Mouse (Mus musculus) embryonic facial prominence, embryonic 13.5 days (tissue): ENCODE results near the gene Acoxl. TPM values are rescaled to one million over a fixed set of nuclear protein-coding genes. Genes with fewer than 3 reads are reported as not detected.

Experiments
- ATAC-seq: fragments of 200-750 bp; cut with Nextera tagmentation; 2 replicates; pipeline ENCODE4 v1.8.0; 2017; ENCODE audit warnings: low read depth; ENCODE audit not compliant: insufficient number of reproducible peaks, insufficient read depth, low FRiP score, low TSS enrichment
- H3K27ac ChIP-seq: fragments of 300-500 bp; sonication (generic); 2 replicates; pipeline ENCODE4 v1.5.1; 2015; ENCODE audit warnings: moderate library complexity, mild to moderate bottlenecking, inconsistent platforms
- H3K27me3 ChIP-seq: fragments of 300-500 bp; sonication (generic); 2 replicates; pipeline ENCODE4 v1.6.1; 2015; ENCODE audit warnings: mild to moderate bottlenecking, inconsistent platforms
- H3K36me3 ChIP-seq: fragments of 300-500 bp; sonication (generic); 2 replicates; pipeline ENCODE4 v1.6.1; 2015; ENCODE audit warnings: mild to moderate bottlenecking, inconsistent platforms
- H3K4me1 ChIP-seq: fragments of 300-500 bp; sonication (generic); 2 replicates; pipeline ENCODE4 v1.6.1; 2015; ENCODE audit warnings: inconsistent platforms
- H3K4me2 ChIP-seq: fragments of 300-500 bp; sonication (generic); 2 replicates; pipeline ENCODE4 v1.6.1; 2015; ENCODE audit warnings: moderate library complexity, mild to moderate bottlenecking, inconsistent platforms
- H3K4me3 ChIP-seq: fragments of 300-500 bp; sonication (generic); 2 replicates; pipeline ENCODE4 v1.5.1; 2015; ENCODE audit warnings: mild to moderate bottlenecking, inconsistent platforms
- H3K9ac ChIP-seq: fragments of 300-500 bp; sonication (generic); 2 replicates; pipeline ENCODE4 v1.6.1; 2015; ENCODE audit warnings: mild to moderate bottlenecking, inconsistent platforms
- H3K9me3 ChIP-seq: fragments of 300-500 bp; sonication (generic); 2 replicates; pipeline ENCODE4 v1.6.1; 2016; ENCODE audit warnings: inconsistent platforms
- WGBS: fragments of 180-500 bp; shearing (Covaris S2); methylation state at CpG from one replicate; pipeline ENCODE4 v1.1.7; 2015; ENCODE audit warnings: mixed read lengths; 5-methylcytosine and 5-hydroxymethylcytosine counted together
- microRNA-seq: library from miRNA; unstranded; fragments of <30 nt; microRNA quantifications from one replicate; pipeline ENCODE4, GENCODE M21; 2016
- polyA plus RNA-seq: library from polyadenylated mRNA; unstranded; fragments of >200 nt; fragmentation: Nextera tagmentation; extraction: Ambion mirVana; gene quantifications from 2 replicates; pipeline ENCODE4 v1.2.1, GENCODE M21; 2015

Gene Acoxl
- polyA plus RNA-seq, 1 experiment from 2014 or later, result not detected

DNA sequence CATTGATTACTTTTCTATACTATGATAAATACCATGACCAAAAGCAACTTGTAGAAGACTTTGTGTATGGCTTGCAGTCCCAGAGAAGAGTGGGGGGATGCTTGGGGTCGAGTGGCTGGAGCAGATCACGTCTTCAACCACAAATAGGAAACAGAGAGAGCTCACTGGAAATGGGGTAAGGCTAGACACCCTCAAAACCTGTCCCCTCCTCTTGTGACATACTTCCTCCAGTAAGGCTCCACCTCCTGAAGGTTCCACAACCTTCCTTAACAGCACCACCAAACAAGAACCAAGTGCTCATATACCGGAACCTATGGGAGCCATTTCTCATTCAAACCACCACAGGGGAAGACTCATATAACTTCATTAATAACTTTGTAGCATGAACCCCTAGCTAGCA lies 331.9 kb downstream of the Acoxl start:
- H3K27me3 ChIP-seq, result no peaks in the 10 kb centered on the region
- no peaks in the 10 kb centered on the region for H3K9me3 ChIP-seq
- H3K9ac ChIP-seq, result no peak overlapping the region
- no peaks in the 10 kb centered on the region; the same call in 1 of the 2 replicates for H3K4me1 ChIP-seq
- H3K4me2 ChIP-seq, result no peak overlapping the region
- H3K36me3 ChIP-seq, result no peaks in the 10 kb centered on the region
- ATAC-seq, result no peak
- WGBS, result 89% methylated on average over 3 of the region's 3 CpGs
- no peak overlapping the region for H3K4me3 ChIP-seq
- H3K27ac ChIP-seq, result no peak overlapping the region

DNA sequence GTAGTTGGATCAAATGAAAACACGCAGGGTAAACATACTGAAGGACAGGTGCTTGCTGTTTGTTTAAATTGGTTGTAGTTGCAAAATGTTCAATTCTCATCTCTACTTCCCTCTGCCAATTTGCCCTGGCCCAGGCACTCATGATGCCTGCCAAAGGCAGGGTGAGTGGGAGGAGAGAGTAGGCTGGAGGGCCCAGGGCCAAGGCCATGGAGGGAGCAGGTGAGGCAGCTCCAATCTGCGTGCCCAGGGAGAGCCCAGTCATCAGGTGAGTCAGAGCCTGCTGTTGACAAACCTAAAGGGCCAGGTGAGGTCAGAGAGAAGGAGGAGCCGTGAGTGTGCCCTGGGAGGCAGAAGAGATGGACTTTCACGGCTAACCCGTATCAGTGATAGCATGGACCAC lies 333.6 kb downstream of the Acoxl start:
- H3K9ac ChIP-seq, result no peak overlapping the region
- WGBS, result 93% methylated on average over 5 of the region's 5 CpGs
- H3K4me1 ChIP-seq, result peaks cover 9% of the 10 kb centered on the region
- H3K9me3 ChIP-seq, result no peaks in the 10 kb centered on the region
- H3K4me3 ChIP-seq, result no peak overlapping the region
- H3K36me3 ChIP-seq, result no peaks in the 10 kb centered on the region
- H3K4me2 ChIP-seq, result no peak overlapping the region
- no peak overlapping the region for H3K27ac ChIP-seq
- no peaks in the 10 kb centered on the region for H3K27me3 ChIP-seq
- no peak for ATAC-seq

Small RNA genes lying within 50 kb of the gene (microRNA-seq; reads per million reads assigned to microRNA genes)
- gene Gm22411, result not detected

Other genes starting within 250 kb of the Acoxl start
- gene Mal, start 182.2 kb upstream of the Acoxl start, polyA plus RNA-seq, result 1.9 and 2.1 TPM in 2 replicates
- 6.4 and 7.6 TPM in 2 replicates for gene Mall, start 108.9 kb upstream of the Acoxl start, polyA plus RNA-seq
- gene Nphp1, start 50.0 kb upstream of the Acoxl start, polyA plus RNA-seq, result 28.4 and 31.3 TPM in 2 replicates
- gene Mtln, start 46.4 kb upstream of the Acoxl start, polyA plus RNA-seq, result 30.6 and 32.2 TPM in 2 replicates
- 52.3 and 54.2 TPM in 2 replicates for gene Bub1, start 7.0 kb upstream of the Acoxl start, polyA plus RNA-seq